20 mouse cellular contexts compared by ENCODE assay signal in the genomic region with DNA sequence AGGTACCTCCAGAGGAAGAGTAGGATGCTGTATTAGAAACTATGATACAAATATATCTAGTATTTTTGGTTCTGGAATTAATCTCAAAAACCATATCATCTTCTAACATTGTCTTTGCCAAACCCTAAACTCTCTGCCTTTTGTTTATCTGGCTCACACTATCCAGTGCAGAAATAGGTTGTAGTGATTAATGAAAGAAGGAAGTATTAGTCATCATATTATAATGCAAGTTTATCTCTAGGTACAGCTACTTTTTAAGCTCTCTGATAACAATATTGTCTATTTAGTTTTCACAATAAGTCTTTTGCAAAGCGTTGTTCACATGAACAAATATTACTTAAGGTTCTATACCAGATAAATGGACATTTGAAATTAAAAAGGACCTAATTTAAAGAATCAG. TPM values are rescaled to one million over a fixed set of nuclear protein-coding genes. Genes with fewer than 3 reads are reported as not detected.
A peak's percentile ranks its signal among the peaks of the same experiment; 100 is the strongest.
DNase-seq lines count a peak whose midpoint lies in the region; ATAC-seq and TF ChIP-seq lines count a peak whose summit lies in the region.
"Had no signal": no experiment of that assay in that cellular context is flagged by ENCODE, and none has a peak within 500 bp of the region (broad histone marks: within the 10 kb centered on the region; RNA-seq: fewer than 3 reads in every experiment).

No protein-coding gene starts in this region.

- H3K4me2 ChIP-seq in liver, embryonic 11.5 days = no peak overlapping the region
- H3K4me2 ChIP-seq in liver, embryonic 12.5 days = no peak overlapping the region
- no peak overlapping the region for H3K4me2 ChIP-seq in liver, postnatal 0 days (ENCODE audit: low read depth, low read length)
- no peak overlapping the region for H3K4me2 ChIP-seq in kidney, embryonic 14.5 days (replicated peaks; ENCODE audit: low read depth, low read length)
- H3K4me2 ChIP-seq: embryonic facial prominence, embryonic 12.5 days; forebrain, embryonic 15.5 days; heart, embryonic 11.5 days; heart, embryonic 15.5 days; hindbrain, embryonic 14.5 days had no signal

- no peak overlapping the region for H3K4me3 ChIP-seq in liver, embryonic 11.5 days (ENCODE audit: low read depth, low read length)
- H3K4me3 ChIP-seq in liver, embryonic 12.5 days = no peak overlapping the region
- H3K4me3 ChIP-seq in liver, postnatal 0 days (ENCODE audit: low read depth, low read length) = no peak overlapping the region
- no peak overlapping the region for H3K4me3 ChIP-seq in kidney, embryonic 14.5 days (ENCODE audit: low read length)
- H3K4me3 ChIP-seq: embryonic facial prominence, embryonic 12.5 days; forebrain, embryonic 15.5 days; heart, adult 2 months; heart, embryonic 15.5 days had no signal

- H3K27ac ChIP-seq in liver, embryonic 11.5 days (ENCODE audit: low read depth, low read length) = no peak overlapping the region
- no peak overlapping the region for H3K27ac ChIP-seq in liver, embryonic 12.5 days
- no peak overlapping the region for H3K27ac ChIP-seq in liver, postnatal 0 days (ENCODE audit: low read depth)
- H3K27ac ChIP-seq in kidney, embryonic 14.5 days (ENCODE audit: low read depth, low read length) = no peak overlapping the region
- H3K27ac ChIP-seq: embryonic facial prominence, embryonic 12.5 days; forebrain, embryonic 15.5 days; heart, adult 2 months; heart, embryonic 15.5 days; hindbrain, embryonic 14.5 days had no signal

- no peaks in the 10 kb centered on the region for H3K36me3 ChIP-seq in liver, embryonic 11.5 days (ENCODE audit: control insufficient read depth, insufficient read depth, low read length)
- H3K36me3 ChIP-seq in liver, embryonic 12.5 days = no peaks in the 10 kb centered on the region
- no peaks in the 10 kb centered on the region for H3K36me3 ChIP-seq in liver, postnatal 0 days (replicated peaks; ENCODE audit: insufficient read depth, low read length)
- no peaks in the 10 kb centered on the region for H3K36me3 ChIP-seq in kidney, embryonic 14.5 days (ENCODE audit: control insufficient read depth, insufficient read depth, low read length)
- H3K36me3 ChIP-seq: embryonic facial prominence, embryonic 12.5 days; forebrain, embryonic 15.5 days; heart, embryonic 15.5 days had no signal

- TF ChIP-seq CTCF in liver, postnatal 0 days (IDR thresholded peaks at IDR 0.05; ENCODE audit: low read depth) = no peak

- WGBS in liver, embryonic 11.5 days = 61% methylated on average over 1 of the region's 1 CpGs
- WGBS in liver, embryonic 12.5 days (ENCODE audit: insufficient replicate concordance) = 35% methylated on average over 1 of the region's 1 CpGs
- WGBS in liver, postnatal 0 days (ENCODE audit: insufficient replicate concordance) = 41% methylated on average over 1 of the region's 1 CpGs
- 83% methylated on average over 1 of the region's 1 CpGs for WGBS in kidney, embryonic 14.5 days

- H3K9ac ChIP-seq in liver, embryonic 11.5 days (ENCODE audit: low read depth, low read length) = no peak overlapping the region
- no peak overlapping the region for H3K9ac ChIP-seq in liver, embryonic 12.5 days
- H3K9ac ChIP-seq in liver, postnatal 0 days (replicated peaks) = no peak overlapping the region
- no peak overlapping the region for H3K9ac ChIP-seq in kidney, embryonic 14.5 days (ENCODE audit: low read depth, low read length)
- H3K9ac ChIP-seq: embryonic facial prominence, embryonic 12.5 days; forebrain, embryonic 15.5 days; heart, embryonic 15.5 days; hindbrain, embryonic 14.5 days had no signal

- peaks cover 24% of the 10 kb centered on the region for H3K4me1 ChIP-seq in liver, embryonic 11.5 days (replicated peaks; ENCODE audit: control insufficient read depth, insufficient read depth, low read length)
- peaks cover 40% of the 10 kb centered on the region for H3K4me1 ChIP-seq in liver, embryonic 12.5 days
- peaks cover 4% of the 10 kb centered on the region; the same call in 1 of the 2 replicates for H3K4me1 ChIP-seq in liver, postnatal 0 days (ENCODE audit: insufficient read depth)
- no peaks in the 10 kb centered on the region for H3K4me1 ChIP-seq in kidney, embryonic 14.5 days (ENCODE audit: control insufficient read depth, insufficient read depth, low read length)
- H3K4me1 ChIP-seq: embryonic facial prominence, embryonic 12.5 days; forebrain, embryonic 15.5 days had no signal

- 0 out of 2 replicates have a peak, but pooled peaks have one; percentile 53 for ATAC-seq in liver, embryonic 11.5 days (replicated peaks; ENCODE audit: low FRiP score)
- peak; percentile 30; the same call in 1 of the 2 replicates for ATAC-seq in liver, embryonic 12.5 days
- ATAC-seq in liver, postnatal 0 days = no peak
- ATAC-seq in kidney, embryonic 14.5 days (ENCODE audit: low FRiP score, low TSS enrichment) = no peak
- ATAC-seq: forebrain, embryonic 15.5 days had no signal

- H3K9me3 ChIP-seq in liver, embryonic 11.5 days (ENCODE audit: control insufficient read depth, low read length) = no peaks in the 10 kb centered on the region
- H3K9me3 ChIP-seq in liver, embryonic 12.5 days (replicated peaks) = no peaks in the 10 kb centered on the region
- no peaks in the 10 kb centered on the region for H3K9me3 ChIP-seq in liver, postnatal 0 days (ENCODE audit: low read length)
- no peaks in the 10 kb centered on the region for H3K9me3 ChIP-seq in kidney, embryonic 14.5 days (ENCODE audit: control insufficient read depth, low read length)
- H3K9me3 ChIP-seq: embryonic facial prominence, embryonic 12.5 days; forebrain, embryonic 15.5 days; heart, embryonic 15.5 days had no signal

- DNase-seq in liver, embryonic 11.5 days (ENCODE audit: low spot score) = no peak
- DNase-seq in liver = no peak
- DNase-seq in liver, postnatal 0 days = no peak
- no peak for DNase-seq in lung, postnatal 10 days
- DNase-seq in layer of hippocampus, postnatal 14 days (ENCODE audit: low spot score in 2 of 2) = no peak
- DNase-seq: adrenal gland, adult 8-10 months; adrenal gland, postnatal 36 days; cerebellum, adult 11-12 months; cerebellum, adult 9-10 months; cerebellum, postnatal 25 days; gastrocnemius, postnatal 14 days; heart, adult 2 months; heart, postnatal 14 days had no signal

- H3K27me3 ChIP-seq in liver, embryonic 11.5 days (replicated peaks; ENCODE audit: control insufficient read depth, insufficient read depth, low read length) = no peaks in the 10 kb centered on the region
- H3K27me3 ChIP-seq in liver, embryonic 12.5 days (replicated peaks) = no peaks in the 10 kb centered on the region
- H3K27me3 ChIP-seq in liver, postnatal 0 days (ENCODE audit: insufficient read depth, low read length) = no peaks in the 10 kb centered on the region
- H3K27me3 ChIP-seq in kidney, embryonic 14.5 days (ENCODE audit: control insufficient read depth, insufficient read depth, low read length) = no peaks in the 10 kb centered on the region
- H3K27me3 ChIP-seq: embryonic facial prominence, embryonic 12.5 days; forebrain, embryonic 15.5 days; heart, embryonic 15.5 days had no signal

- peak; percentile 49 for TF ChIP-seq EP300 in liver, postnatal 0 days (IDR thresholded peaks at IDR 0.05; ENCODE audit: low read depth)

RNA-seq across cellular contexts. Expression of a gene that starts 57.2 kb away (rescaled TPM):
- 27.3 and 28.5 TPM in 2 replicates for polyA plus RNA-seq in liver, embryonic 11.5 days (2014; fragmentation: Nextera tagmentation; extraction: Ambion mirVana)
- 17.2 and 21.2 TPM in 2 replicates for polyA plus RNA-seq in liver, embryonic 12.5 days (2016; fragmentation: Nextera tagmentation; extraction: Ambion mirVana)
- 19.6 and 19.8 TPM in 2 replicates for polyA plus RNA-seq in liver, postnatal 0 days (2015; fragmentation: Nextera tagmentation; extraction: Ambion mirVana)
- total RNA-seq in layer of hippocampus, postnatal 14 days (2021) = 10 to 100 TPM; 55.4 to 67.0 TPM
- 35.0 and 37.9 TPM in 2 replicates for polyA plus RNA-seq in kidney, embryonic 14.5 days (2014; fragmentation: Nextera tagmentation; extraction: Ambion mirVana)

Comparison
In these comparisons a context has a peak if more than half of its experiments do, and no peak if none do; other contexts are left out.
1. ATAC-seq: peak in liver, embryonic 11.5 days (single experiment) and liver, embryonic 12.5 days (single experiment); none in liver, postnatal 0 days (single experiment) and kidney, embryonic 14.5 days (single experiment).